Mouse (Mus musculus): ENCODE data around the gene Hrg.
"Not testable (repeated sequence)": the region's sequence is repeated elsewhere in the genome, so short reads cannot be mapped to it uniquely, and the experiment has no call there.

Gene Hrg

DNA sequence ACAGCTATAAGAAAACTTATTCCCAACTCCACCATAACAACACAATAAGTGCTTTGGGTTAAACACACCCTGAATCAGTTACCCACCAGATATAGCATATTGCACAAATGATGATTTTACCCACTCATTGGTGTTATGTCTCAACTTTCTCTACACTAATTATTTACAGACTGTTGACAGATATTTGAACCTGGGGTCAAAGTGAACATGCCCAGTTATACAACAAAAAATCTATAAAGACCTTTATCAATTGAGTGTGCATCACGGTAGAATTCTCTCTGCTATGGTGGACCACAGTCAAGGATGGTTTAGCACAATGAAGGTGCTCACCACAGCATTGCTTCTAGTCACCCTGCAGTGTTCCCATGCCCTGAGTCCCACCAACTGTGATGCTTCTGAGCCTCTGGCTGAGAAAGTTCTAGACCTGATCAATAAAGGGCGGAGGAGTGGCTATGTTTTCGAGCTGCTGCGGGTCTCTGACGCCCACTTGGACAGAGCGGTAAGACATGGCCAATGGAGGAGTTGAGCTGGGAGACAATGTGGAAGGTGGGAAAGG lies at the start of gene Hrg:
Gene Hrg, plus strand, starts transcription at position 233 of the 556 bp plus-strand sequence.
- DNase-seq (ENCODE audit: inconsistent ontology term) = no peak

GRCm38 (mm10) chr16:22901326-22901725 lies 49.5 kb upstream of the Hrg start:
- DNase-seq (ENCODE audit: inconsistent ontology term) = no peak

GRCm38 (mm10) chr16:22909290-22909689 lies 41.6 kb upstream of the Hrg start:
- DNase-seq (ENCODE audit: inconsistent ontology term) = no peak

- peak; percentile 8 for DNase-seq (ENCODE audit: inconsistent ontology term)
These were observed 38.9 kb upstream of the Hrg start for GRCm38 (mm10) chr16:22911986-22912385.

- peak; percentile 82 for DNase-seq (ENCODE audit: inconsistent ontology term)
These were observed 38.0 kb upstream of the Hrg start for GRCm38 (mm10) chr16:22912886-22913285.

GRCm38 (mm10) chr16:22914276-22914675 lies 36.6 kb upstream of the Hrg start:
- peak; percentile 6 for DNase-seq (ENCODE audit: inconsistent ontology term)

DNA sequence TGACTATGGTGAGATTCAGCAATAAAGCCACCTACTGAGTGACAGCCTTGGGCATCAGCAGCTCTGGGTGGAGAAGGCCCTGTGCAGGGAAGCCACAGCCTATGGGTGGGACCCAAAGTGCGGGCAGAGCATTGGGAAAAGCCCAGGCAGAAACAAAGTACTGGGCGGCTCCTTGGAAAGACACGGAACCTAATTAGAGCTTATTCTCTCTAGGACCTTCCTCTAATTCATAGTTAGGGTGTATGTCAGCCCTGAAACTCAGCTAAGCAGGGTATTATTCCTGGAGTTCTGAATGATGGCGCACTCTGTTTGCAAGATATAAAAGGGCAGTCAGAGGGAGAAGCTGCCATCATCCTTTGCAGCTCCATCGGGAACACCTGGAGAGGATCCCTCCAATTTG lies 32.8 kb upstream of the Hrg start, which contains the start of gene Fetub:
Gene Fetub, plus strand, starts transcription at position 301 of the 400 bp plus-strand sequence.
- DNase-seq (ENCODE audit: inconsistent ontology term) = no peak

GRCm38 (mm10) chr16:22918664-22919312 lies 32.1 kb upstream of the Hrg start:
- DNase-seq (ENCODE audit: inconsistent ontology term) = peak; percentile 13

- DNase-seq (ENCODE audit: inconsistent ontology term) = peak; percentile 25
These were observed 30.7 kb upstream of the Hrg start for GRCm38 (mm10) chr16:22919971-22920854.

- no peak for DNase-seq (ENCODE audit: inconsistent ontology term)
These were observed 29.1 kb upstream of the Hrg start for GRCm38 (mm10) chr16:22921761-22922160.

- DNase-seq (ENCODE audit: inconsistent ontology term) = no peak
These were observed 28.4 kb upstream of the Hrg start for GRCm38 (mm10) chr16:22922433-22922832.

- no peak for DNase-seq (ENCODE audit: inconsistent ontology term)
These were observed 21.3 kb upstream of the Hrg start for GRCm38 (mm10) chr16:22929575-22929974.

- DNase-seq (ENCODE audit: inconsistent ontology term) = no peak
These were observed 19.3 kb upstream of the Hrg start for GRCm38 (mm10) chr16:22931431-22932200.

DNA sequence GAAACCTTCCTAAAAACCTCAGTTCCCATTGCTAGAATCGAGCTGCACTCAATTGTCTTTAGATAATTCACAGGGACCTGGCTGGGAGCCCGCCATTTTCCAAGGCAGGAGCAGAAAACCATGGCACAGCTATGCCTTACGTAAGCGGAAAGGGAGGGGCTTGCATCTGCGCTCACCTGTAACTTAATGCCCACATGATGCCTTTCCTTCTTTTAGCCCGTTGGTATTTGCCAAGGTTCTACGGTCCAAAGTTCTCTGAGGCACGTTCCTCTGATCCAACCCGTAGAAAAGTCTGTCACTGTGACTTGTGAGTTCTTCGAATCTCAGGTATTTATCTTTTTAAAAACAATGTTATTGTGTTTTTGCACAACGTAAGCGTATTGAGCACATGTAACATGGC lies 13.2 kb upstream of the Hrg start:
- no peak for DNase-seq (ENCODE audit: inconsistent ontology term)

DNA sequence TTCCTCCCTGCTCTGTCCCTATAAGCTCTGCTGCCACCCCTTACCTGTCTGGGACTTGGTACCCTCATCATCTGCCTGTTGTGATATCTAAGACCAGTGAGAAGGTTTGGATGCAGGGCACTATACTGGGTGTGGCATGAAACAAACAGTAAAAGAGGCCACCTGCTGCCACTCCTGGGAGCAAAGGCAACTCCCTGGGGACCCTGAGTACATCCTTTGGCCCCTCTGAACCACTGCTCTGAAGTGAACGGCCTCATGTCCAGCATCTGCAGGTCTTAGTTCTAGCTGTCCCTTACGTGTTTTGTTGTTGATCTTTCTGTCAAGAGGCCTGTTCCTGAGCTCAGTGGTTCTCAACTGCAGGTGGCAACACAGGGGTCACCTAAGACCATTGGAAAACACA lies 12.3 kb upstream of the Hrg start:
- DNase-seq (ENCODE audit: inconsistent ontology term) = no peak

- no peak for DNase-seq (ENCODE audit: inconsistent ontology term)
These were observed 11.7 kb upstream of the Hrg start for GRCm38 (mm10) chr16:22939120-22939695.

DNA sequence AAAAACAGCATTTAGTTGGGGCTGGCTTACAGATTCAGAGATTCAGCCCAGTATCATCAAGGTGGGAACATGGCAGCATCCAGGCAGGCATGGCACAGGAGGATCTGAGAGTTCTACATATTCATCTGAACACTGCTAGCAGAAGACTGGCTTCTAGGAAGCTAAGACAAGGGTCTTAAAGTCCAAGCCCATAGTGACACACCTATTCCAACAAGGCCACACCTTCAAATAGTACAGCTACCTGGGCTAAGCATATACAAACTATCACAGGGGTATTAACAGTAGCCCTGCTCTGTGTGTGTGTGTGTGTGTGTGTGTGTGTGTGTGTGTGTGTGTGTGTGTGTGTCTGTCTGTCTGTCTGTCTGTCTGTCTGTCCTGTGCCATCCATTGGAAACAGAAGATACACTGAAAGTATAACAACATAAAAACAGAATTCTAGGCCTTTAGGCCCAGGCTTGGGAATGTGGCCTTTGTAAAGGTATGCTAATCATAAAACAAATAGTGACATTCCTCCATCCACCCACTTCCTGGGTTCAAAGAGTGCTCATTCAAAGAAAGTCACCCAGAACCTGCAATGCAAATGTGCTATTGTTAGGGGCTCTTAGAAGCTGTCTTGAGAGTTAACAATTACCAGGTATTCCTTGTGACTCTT lies 8.9 kb upstream of the Hrg start:
- not testable (repeated sequence) for DNase-seq (ENCODE audit: inconsistent ontology term)

GRCm38 (mm10) chr16:22947371-22947770 lies 3.5 kb upstream of the Hrg start:
- no peak for DNase-seq (ENCODE audit: inconsistent ontology term)

- DNase-seq (ENCODE audit: inconsistent ontology term) = no peak
These were observed 2.2 kb downstream of the Hrg start for GRCm38 (mm10) chr16:22953069-22953468.

DNA sequence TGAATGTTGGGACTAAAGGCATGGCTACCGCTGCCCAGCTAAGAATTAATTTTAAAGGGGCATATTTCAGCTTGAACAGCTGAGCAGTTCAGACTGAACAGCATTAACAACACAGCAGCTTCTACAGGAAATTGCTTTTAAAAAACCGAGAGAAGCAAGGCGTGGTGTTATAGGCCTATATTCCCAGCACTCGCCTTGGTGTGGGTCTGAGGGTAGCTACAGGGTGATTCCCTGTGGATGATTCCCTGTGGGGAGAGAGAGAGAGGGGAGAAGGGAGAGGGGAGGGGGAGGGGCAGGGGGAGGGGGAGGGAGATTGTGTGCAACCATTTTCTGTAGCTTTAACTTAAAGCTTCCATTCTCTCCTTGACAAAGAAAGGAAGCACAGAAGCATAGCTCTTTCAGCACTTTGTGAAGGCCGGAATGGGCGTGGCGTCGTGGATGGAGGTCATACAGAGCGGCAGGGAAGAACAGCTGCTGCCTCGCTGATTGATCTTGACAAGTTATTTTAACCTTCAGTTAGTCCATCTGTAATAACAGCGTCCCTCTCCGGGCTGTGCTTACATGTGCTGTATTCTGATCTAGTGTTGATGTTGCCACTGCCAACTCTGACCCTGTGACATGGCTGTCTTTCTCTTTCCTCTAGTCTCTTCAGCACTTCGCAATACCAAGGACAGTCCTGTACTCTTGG lies 4.7 kb downstream of the Hrg start:
- DNase-seq (ENCODE audit: inconsistent ontology term) = no peak

Measured in Muller cell, postnatal 12 days (primary cell).